Mouse (Mus musculus) testis, adult 2 months (tissue): Measurements from ENCODE around the gene Dcps.

Experiments
- CTCF ChIP-seq: fragments of 200-500 bp; IDR thresholded peaks from 2 replicates; pipeline ENCODE4 v1.5.1; 2012; ENCODE audit warnings: low read depth, mild to moderate bottlenecking, inconsistent platforms, low read length, moderate library complexity; ENCODE audit not compliant: control insufficient read depth, insufficient read depth, insufficient replicate concordance
- POLR2A ChIP-seq: fragments of 200-500 bp; IDR thresholded peaks from 2 replicates; pipeline ENCODE4 v1.6.1; 2012; ENCODE audit warnings: low read depth, mild to moderate bottlenecking, inconsistent platforms, low read length, moderate library complexity; ENCODE audit not compliant: control insufficient read depth

DNA sequence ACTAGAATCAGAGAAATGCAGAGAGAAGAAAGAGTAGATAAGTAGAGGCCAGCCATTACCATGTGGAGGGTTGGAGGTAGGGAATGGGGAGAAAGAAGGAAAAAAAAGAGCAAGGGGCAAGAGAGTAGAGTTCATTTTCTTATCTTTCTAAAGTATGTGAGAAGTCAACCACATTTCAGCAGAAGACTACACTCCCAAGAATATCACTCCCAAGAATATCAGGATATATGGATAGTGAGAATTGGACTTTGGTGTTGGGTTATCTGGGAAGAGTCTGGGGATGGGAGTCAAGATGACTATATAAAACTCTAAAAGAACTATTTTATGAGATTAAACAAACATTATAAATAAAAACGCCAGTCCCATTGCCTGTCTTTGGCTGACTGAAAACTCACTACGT lies 83.0 kb downstream of the Dcps start:
- no peak for TF ChIP-seq POLR2A
- no peak for TF ChIP-seq CTCF
